Mouse (Mus musculus) liver, adult 10 weeks (tissue): Measurements from ENCODE around the gene Slc17a3. TPM values are rescaled to one million over a fixed set of nuclear protein-coding genes. Genes with fewer than 3 reads are reported as not detected.

Experiments used
- polyA plus RNA-seq: library from polyadenylated mRNA; stranded (reverse); fragments of 350-450 nt; fragmentation: Illumina TruSeq; extraction: RNeasy Lipid Tissue Mini Kit (QIAGEN cat#74804); gene quantifications from one replicate; pipeline ENCODE4 v1.2.3, GENCODE M21; 2014; ENCODE audit warnings: low read depth, low replicate concordance

Gene Slc17a3
- 119 TPM for polyA plus RNA-seq

GRCm38 (mm10) chr13:23839308-23839707, at the start of gene Slc17a3:
TSS of gene Slc17a3 (plus strand) at chr13:23839434.

DNA sequence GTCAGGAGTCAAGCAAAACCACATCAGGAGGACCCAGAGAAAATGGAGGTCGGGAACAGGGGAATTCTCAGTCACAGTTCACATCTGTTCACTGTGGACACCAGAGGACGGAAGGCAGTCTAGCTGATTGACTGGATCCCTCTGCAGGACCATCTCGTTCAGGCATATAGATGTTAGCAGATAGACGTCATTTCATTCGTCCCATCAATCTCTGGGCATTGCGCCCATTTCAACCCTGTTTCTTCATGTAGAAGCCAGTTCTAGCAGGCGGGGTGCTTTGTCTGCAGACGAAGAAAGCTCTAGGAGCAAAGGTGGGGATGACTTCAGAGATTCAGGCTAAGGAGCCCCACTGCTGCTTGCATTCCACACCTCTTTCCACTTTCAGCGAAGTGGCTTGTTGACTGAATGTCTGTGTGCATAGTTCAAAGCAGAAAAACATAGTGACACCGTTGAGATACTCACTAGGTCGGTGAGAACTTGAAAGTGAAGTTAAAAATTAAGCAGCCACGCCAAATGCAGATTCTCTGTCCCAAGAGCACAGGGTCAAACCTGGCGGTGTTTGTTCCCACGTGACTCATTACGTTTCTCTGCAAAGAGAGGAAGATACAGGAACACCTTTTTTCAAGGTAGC, 32.7 kb upstream of the Slc17a3 start, which contains the start of gene Slc17a2:
Gene Slc17a2, plus strand, starts transcription at position 572 of the 631 bp plus-strand sequence.

GRCm38 (mm10) chr13:23867405-23867804, 28.2 kb downstream of the Slc17a3 start, which contains the start of gene Slc17a1:
TSS of gene Slc17a1 (plus strand) at chr13:23867750.

Other genes with a start within 250 kb of the Slc17a3 start
- 0.95 TPM for gene Hist1h2be, start 218.3 kb upstream of the Slc17a3 start, polyA plus RNA-seq
- 0.45 TPM for gene Hist1h1e, start 216.9 kb upstream of the Slc17a3 start, polyA plus RNA-seq
- 0.56 TPM for gene Hist1h2ac, start 155.5 kb upstream of the Slc17a3 start, polyA plus RNA-seq
- gene Hist1h2bc, start 155.2 kb upstream of the Slc17a3 start, polyA plus RNA-seq, result 195 TPM
- gene Hist1h1t, start 143.6 kb upstream of the Slc17a3 start, polyA plus RNA-seq, result not detected
- 0.72 TPM for gene Hist1h4c, start 141.0 kb upstream of the Slc17a3 start, polyA plus RNA-seq
- gene Hfe, start 128.6 kb upstream of the Slc17a3 start, polyA plus RNA-seq, result 40.9 TPM
- 9.8 TPM for gene Hist1h1c, start 100.6 kb upstream of the Slc17a3 start, polyA plus RNA-seq
- not detected for gene Hist1h3c, start 93.8 kb upstream of the Slc17a3 start, polyA plus RNA-seq
- gene Hist1h2bb, start 92.7 kb upstream of the Slc17a3 start, polyA plus RNA-seq, result not detected
- gene Hist1h2ab, start 88.3 kb upstream of the Slc17a3 start, polyA plus RNA-seq, result not detected
- gene Hist1h3b, start 87.2 kb upstream of the Slc17a3 start, polyA plus RNA-seq, result not detected
- not detected for gene Hist1h4b, start 82.4 kb upstream of the Slc17a3 start, polyA plus RNA-seq
- not detected for gene Hist1h4a, start 78.2 kb upstream of the Slc17a3 start, polyA plus RNA-seq
- gene Hist1h3a, start 77.0 kb upstream of the Slc17a3 start, polyA plus RNA-seq, result not detected
- gene Hist1h1a, start 75.8 kb upstream of the Slc17a3 start, polyA plus RNA-seq, result not detected
- gene Trim38, start 69.5 kb upstream of the Slc17a3 start, polyA plus RNA-seq, result not detected
- 190 TPM for gene Slc17a2, start 32.4 kb upstream of the Slc17a3 start, polyA plus RNA-seq
- gene Slc17a1, start 28.3 kb downstream of the Slc17a3 start, polyA plus RNA-seq, result 23.6 TPM
- 62.2 TPM for gene Slc17a4, start 75.6 kb downstream of the Slc17a3 start, polyA plus RNA-seq
- gene Hist1h2ba, start 94.7 kb downstream of the Slc17a3 start, polyA plus RNA-seq, result not detected
- not detected for gene Hist1h2aa, start 95.0 kb downstream of the Slc17a3 start, polyA plus RNA-seq
- gene Scgn, start 151.8 kb downstream of the Slc17a3 start, polyA plus RNA-seq, result not detected